Mouse (Mus musculus) layer of hippocampus, adult 18-20 months (tissue): Measurements from ENCODE around the gene Rbms1. TPM values are rescaled to one million over a fixed set of nuclear protein-coding genes. Genes with fewer than 3 reads are reported as not detected.

ENCODE experiments used
- DNase-seq, 2 experiments: peaks; one replicate each; pipeline ENCODE4 v3.0.0; 2022; ENCODE audit warnings: low spot score in 2 of 2
- total RNA-seq, 2 experiments: library from RNA; stranded (reverse); gene quantifications; 2 replicates each; pipeline ENCODE4 v1.2.3; 2021

Gene Rbms1
- total RNA-seq, 2 experiments from 2014 or later = 11.7 to 12.8 TPM

DNA sequence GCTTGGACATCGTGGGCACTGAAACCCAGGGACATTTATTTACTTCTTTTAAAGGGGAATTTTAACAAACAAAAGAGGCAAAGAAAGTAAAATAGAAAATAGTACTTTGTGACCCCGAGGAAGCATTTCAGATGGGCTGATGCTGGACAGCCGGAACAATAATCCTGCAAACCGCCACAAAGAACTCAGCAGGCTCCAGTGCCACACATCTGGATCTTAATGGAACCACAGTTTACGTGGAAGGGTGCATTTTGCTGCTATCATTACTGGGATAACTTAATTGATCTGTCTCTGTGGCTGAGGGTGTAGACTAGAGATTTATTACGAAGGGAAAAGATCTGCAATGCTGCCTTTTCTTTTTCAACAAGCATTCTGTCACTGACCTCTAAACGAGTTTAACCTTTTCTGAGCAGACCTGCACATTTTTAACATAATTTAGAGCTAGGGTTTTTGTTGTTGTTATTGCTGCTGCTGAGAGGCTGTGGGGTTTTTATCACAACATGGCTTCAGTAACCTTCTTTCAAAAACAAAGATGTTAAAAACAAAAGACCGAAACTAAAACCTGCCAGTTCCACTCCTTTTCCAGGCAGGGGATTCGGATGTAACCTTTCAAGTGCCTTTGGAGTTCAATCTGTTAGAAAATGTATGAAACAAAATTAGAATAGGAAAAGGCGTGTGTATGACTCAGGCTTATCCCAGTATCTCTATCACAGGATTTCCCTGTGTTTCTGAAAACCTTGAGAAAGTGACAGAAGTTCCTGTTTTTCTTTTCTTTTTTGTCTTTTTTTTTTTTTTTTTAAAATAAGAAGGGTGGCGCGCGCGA lies 82.8 kb downstream of the Rbms1 start:
- DNase-seq = no peak

DNA sequence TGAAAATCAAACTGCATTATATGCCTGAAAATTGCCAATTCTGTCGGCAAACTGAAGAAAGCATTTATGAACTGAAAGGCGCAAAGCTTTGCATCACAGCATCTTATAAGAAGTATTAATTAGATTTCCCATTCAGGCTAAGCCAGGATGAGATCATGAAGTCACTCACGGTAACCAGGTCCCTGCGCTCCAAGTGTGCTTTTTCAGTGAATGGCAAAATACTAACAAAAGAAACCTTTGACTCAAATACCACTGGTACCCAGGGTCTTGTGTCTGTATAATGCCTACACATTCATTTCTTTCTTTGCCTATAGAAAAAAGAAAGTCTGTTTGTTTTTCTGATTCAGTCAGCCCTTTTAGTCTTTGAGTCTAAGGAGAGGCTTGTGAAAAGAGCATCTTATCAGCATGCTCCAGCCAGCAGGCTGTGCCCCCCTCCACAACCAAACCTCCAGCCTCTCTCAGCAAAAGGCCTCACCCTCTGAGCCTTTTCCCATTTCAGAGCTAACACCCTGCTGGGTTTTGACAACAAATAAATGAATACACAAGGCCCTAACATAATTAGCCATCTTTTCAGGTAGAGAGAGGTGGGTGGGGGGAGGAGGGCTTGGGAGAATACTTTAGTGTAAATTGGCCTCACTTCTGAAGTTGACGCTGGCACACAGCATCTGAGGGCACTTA lies 83.7 kb downstream of the Rbms1 start:
- no peak for DNase-seq

DNA sequence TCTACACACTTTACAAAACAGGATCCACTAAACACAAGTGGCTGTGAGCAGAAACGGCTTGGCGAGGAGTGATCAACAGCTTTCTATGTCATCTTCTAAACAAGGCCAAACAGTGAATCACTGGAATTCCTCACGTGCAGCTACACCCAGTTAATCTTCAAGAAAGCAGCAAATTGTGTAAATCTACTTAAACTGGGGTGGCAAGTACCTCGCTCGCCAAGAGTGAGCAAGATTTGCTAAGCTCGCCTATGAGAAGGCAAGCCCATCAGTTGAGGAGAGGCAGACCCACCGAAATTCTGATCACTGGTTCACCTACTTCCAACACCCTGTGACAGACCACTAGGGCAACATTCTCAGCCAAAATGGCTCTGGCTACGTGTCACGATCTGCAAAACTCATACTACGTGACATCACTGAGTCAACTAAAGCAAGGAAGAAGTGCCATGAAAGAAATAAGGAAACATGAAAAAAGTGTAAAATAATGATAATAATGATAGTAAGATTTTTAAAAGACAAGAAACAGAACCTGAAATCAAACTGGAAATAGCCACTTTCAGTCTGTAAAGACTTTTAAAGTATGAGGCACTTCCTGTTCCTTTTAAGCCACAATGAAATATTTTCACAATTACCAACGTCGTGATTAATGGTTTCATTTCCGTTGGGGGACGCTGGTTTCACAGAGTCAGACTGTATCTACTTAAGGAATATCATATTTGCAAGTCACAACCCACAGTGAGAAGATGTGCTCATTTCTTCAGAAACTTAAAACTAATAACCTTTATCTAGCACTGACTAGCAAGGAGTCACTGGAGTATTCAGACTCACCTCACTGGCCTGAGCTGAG lies 85.2 kb downstream of the Rbms1 start:
- no peak for DNase-seq

DNA sequence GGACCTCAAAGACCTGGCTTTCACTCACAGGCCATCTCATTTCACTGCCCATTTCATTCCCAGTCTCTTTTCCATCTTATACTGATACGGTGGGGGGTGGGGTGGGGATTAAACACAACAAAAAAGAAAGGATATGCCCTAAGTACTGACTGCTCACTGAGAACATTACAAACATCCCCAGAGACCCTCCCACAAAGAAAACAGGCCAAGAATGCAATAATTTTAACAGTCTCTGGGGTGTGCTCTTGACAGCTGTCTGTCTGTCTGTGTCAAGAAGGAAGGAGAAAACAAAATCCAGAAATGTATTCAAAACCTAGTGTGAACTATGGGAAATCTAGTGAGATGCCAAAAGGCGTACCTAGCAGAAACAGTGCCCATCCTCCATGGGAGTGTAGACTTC lies 86.1 kb downstream of the Rbms1 start:
- DNase-seq = no peak

DNA sequence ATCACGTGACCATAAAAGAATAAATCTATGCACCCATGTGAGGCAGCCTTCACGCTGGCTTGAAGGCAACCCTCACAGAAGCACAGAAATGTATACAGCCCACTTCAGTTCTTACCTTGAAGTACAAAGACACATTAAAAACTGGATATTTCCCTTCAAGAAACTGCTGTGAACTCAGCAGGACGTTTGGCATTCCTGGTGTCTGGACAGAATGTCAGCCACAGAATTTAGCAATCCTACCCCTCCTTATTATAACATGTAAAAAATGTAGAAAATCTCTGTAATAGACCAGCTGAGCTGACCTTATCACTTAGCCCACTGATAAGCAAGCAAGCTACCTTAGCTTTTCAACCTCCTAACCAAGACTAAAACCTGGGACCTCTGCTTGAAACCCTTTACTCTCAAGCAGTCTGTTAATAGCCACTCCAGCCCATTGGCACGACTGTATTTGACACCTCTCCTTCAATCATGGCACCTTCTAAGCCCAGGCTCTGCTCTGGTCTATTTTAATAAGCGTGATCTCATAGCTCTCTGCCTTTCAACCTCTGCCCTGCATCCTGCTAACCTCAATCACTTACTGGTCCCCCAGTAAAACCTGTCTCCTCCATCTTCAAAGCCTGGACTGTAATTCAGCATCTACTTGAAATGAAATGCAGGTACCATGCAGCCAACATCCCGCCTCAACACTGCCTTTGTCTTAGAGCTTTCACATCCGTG lies 90.7 kb downstream of the Rbms1 start:
- DNase-seq = no peak

DNA sequence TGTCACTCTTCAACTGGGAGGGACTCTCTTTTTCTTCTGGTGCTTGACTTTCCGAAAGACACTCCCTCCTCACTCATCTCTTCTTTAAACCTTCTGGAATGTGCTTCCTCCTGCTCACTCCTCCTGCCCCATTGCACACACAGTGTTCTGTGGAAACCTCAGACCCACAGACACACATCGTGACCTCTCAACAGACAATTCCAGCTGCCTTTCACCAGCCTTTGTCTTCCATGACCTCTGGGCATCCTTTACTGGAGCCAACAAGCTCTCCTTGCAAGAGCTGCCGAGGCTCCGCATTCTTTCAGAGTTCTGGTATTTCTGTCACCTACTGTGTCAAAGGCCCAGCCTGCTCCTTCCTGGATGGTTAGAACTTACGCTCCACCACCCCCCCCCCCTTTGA lies 92.0 kb downstream of the Rbms1 start:
- DNase-seq = no peak

DNA sequence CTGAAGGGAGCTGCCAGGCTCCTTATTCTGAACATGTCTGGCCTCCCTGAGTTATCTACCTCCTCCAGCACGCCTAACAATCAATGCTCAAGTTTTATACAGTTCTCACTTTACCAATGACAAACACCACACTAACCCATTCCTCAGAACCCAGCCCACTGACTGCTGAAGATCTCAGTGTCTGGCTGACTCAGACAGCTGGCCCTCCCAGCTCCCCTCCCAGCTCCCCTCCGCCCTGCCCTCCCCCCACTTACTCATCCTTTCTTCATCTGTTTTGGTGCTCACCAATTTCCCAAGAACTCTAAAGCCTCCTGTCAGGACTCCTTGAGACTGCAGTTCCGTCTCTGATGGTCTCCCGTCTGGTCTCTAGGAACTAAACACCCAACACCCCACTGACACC lies 92.5 kb downstream of the Rbms1 start:
- DNase-seq = no peak

DNA sequence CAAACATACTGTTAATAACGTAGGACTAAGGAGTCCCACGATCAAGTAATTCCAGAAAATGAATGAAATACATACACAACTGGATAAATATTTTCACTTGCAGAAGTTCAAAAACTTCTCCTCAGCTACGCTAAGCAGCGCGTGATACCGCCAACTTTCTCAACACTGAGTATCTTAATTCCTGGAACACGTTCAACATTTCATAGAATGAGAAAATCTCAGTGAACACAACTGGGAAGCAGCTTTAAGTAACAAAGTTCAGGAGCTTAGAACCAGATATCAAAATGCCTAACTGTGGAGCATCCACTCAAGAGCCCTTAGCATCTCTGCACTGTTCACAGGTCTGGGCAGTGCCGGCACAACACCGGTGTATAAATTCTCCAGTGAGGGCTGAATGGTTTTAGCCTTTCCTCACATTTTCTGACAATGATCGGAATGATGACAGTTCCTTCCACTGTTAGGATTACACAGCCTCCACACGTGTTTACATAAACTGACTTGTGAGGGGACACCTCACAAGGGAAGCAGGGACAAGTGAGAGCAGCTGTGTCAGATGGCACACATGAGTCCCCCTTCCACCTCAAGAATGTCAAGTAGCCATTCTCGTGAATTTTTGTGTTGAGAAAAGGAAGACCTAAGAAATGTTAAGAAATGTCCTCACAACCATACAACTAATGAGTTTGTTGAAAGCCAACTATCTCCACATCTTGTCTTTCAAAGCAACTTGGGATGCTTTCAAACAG lies 93.8 kb downstream of the Rbms1 start:
- DNase-seq = no peak

DNA sequence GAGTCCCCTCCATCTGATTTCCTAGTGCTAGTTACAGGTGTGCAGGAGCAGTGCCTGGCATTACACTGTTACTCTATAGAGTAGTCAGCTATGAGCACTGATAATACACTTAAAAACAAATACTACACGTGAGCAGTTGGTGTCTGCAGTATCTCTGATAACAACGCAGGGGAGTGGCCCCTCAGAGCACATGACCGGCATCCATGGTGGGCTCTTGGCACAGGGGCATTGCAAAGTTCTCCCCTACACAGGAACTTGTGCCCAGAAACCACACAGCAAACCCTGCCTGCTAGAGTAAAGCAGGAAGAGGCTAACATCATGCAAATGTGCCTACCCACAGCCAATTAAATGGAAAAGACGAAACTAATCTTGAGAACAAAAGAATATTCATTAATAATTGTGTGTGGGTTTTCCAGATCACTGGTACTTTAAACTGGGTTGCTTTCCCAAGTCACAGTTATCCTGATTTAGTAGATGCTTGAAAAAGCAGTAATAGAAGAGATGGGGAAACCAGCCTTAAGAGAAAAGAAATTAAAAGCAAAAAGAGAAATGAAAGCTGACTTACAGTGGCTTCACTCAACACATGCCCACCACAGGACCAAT lies 94.8 kb downstream of the Rbms1 start:
- no peak for DNase-seq

DNA sequence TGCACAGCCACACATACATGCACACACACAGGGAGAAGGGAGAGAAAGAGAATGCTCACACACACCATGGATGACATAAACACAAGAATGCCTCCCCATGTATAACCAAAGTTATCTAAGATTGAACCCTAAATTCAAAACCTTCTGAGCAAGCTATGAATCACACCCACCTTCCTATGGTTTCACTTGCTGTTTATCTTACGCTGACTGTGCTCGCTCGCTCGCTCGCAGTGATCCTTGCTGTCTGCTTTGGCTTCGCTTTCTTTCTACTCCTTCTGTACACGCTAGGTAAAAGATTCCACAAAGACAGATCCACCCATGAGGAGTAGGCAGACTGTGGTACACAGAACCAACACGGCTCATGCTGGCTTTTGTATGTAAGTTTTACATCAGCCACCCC lies 95.7 kb downstream of the Rbms1 start:
- DNase-seq = no peak

DNA sequence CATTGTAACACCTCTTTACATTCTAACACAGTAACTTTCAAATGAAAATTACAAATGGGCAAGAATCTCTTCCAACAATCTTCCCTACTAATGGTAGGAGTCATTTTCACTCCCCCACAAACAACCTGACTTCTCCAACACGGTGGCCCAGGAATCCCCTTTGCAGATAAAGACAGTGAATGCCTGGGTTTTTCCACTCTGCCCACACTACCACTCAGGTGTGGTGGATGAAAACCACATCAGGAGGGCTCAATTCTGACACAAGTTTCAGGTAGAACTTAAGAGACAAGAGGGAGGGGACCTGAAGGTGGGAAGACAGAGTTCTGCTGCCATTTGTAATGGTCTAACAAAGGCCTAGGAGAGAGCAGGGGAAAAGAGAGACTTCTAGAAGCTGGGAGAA lies 97.1 kb downstream of the Rbms1 start:
- no peak for DNase-seq

DNA sequence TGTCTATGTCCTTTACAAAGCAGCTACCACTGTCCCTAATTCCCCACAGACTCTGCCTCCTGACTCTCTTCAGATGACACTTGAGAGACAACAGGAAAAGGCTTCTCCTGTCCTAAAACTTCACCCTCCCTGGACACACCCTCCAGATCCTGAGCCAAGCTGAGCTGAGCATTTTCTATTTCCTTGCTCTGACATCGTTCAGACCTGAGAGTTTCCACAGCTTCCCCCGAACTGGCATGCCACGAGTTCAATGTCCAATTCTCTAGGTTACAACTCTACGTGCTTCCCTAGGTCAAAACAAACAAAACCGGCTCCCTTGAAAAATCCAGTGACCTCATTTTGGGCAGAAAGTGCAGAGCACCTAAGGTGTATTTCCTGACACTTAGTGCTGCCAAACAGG lies 98.0 kb downstream of the Rbms1 start:
- DNase-seq = no peak

DNA sequence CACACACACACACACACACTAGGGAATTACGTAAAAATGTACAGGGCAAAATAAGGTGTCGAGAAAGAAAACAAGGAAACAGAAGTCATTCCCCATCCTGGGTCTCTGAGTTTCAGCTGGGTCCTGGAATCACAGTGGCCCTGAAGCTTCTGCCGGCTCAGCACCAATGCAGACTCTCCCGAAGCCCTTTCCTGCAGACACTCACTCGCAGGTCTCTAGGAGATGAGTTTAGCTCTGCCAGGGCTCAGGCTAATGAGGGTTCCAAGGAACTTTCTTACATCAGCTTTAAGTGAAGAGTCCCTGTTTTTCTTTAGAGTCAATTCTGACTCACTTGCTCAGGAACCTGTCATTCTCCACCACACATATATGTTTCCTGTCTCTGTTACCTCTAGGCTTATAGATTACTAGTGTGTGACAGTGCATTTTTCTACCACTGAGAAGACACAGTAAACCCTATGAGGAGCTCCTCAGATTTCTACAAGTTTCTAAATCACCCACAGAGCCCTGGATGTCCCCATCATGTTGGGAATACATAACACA lies 98.7 kb downstream of the Rbms1 start:
- DNase-seq = no peak

DNA sequence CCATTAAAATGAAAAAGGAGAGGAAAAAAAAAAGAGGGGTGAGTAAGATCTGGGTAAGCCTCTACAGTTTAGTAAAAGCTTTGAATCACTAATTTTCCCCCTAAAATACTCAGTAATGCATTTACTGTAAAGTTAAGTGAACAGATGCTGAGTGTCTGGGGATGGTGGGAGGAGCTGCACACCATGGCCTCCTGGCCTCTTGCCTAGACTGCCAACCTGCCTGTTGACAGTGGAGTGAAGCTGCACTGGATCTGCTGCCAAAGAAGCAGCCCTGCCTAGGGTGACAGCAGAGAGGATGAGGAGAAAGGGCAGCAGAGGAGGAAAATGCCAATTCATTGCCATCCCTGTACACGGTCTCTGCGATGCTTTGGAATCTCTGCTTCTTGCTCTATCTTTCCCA lies 99.2 kb downstream of the Rbms1 start:
- DNase-seq = peak; percentile 63 to 88

DNA sequence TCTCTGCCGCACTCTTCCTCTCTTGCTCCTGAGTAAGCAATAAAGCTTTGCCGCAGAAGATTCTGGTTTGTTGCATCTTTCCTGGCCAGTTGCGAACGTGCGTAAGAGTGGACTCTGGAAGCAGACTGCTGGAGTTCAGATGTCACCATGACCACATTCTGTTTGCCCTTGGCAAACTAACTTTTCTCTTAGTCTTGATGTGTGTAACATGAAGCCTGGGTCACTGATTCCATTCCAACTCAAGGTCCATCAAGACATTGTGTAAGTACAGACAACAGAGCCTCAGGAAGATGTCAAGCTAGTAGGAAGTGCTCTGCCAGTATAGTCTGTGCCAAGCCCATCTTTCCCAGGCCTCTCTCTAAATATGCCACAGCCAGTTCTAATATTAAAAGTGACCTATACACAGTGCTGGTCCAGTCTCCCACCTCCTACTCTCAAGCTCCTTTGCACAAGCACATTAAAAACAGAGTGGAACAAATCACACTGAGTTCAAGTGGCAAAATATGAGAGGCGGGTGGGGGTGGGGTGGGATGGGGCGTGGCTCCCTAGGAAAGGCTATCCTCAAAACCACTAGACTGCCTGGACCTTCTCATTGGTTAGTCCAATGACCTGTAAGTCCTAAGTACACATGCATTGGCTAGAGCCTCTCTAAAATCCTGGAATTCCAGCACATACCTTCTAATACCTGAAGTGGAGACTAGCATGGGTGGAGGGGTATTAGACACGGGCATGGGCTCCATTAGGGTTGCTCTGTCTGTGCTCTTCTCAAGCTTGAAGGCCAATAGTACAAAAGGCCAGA lies 99.9 kb downstream of the Rbms1 start:
- DNase-seq = no peak

DNA sequence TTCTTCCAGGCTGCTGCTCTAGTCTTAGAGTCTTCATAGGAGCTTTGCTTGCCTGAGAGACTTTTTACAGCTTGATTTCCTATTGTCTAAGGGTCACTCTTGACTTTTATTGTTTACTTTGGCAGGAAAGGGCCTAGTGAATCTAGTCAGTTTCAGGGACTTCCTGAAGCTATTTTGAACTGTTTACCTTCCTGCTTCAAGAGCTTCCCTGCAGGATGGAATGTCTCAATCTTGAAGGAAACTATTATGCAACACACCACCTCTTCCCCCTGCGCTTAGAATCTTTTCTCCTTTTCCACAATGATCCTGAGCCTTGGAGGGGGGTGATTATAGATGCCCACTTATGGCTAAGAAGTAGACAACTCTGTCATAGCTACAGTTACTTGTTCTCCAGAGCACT lies 104.9 kb downstream of the Rbms1 start:
- DNase-seq = no peak

DNA sequence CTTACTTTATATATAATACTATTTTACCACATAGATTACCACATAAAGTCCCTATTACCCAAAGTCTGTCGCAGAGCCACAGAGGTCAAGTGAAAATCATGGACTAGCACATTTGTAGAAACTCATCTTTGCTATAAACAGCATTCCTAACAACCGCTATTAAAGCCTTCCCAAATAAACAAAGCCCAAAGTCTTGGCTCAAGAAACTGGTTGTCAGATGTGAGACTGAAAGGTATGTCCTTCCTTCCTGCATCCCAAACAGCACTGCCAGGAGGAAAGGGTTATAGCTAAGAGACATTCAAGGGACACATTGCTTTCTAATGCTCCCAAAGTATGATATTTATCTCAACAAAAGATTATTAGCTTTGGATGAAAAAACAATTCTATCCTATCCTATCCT lies 106.9 kb downstream of the Rbms1 start:
- DNase-seq = no peak

DNA sequence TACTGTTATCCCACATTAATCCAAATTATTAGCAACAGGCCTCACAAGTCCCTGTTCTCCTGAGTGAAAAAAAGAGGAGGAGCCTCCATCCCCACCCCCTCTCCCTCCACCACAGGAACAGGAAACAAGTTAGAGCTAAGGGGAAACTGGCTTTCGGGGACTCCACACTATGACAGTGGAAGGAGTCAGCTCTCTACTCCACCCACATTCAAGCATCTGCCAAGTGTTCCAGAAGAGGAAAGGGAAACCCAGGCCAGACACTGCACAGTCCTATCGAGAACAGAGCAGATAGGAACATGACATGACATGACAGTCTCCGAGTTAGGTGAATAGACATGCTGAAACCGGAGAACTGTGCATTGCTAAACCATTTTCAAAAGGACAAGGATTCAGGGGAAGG lies 108.0 kb downstream of the Rbms1 start:
- DNase-seq = peak in 1 of 2 experiments; percentile 23

DNA sequence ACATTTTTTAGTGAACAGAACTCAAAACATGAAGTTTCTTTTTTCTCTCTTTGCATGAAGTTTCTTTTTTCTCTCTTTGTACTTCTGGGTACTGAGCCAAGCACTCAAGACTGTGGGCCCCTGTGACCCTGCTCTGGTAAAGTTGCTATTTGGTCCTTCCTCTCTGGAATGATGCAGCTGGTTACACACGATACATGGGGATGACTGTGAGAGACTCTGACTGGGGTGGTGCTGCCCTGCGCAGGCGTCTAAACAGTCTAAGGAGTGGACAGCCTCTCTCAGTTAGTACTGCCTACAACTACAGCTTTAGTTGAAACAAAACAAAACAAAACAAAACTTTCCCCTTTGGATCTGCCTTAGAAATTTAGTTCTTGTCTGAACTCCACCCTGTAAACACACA lies 111.1 kb downstream of the Rbms1 start:
- no peak for DNase-seq
